Mouse (Mus musculus): ENCODE measurements around the gene Spry1. TPM values are rescaled to one million over a fixed set of nuclear protein-coding genes. Genes with fewer than 3 reads are reported as not detected.

Spry1 gene
- total and polyA plus RNA-seq, 2 experiments from 2014 or later: 5.9 to 31.9 TPM

- Histone ChIP-seq H3K4me2 (ENCODE audit: low read depth, low read length, poor library complexity, severe bottlenecking) (no peak overlapping the region), H3K36me3 (ENCODE audit: insufficient read depth, low read length) (no peaks in the 10 kb centered on the region), H3K27ac (ENCODE audit: low read depth, low read length) (no peak overlapping the region), H3K4me1 (ENCODE audit: insufficient read depth, low read length) (no peaks in the 10 kb centered on the region; the same call in 1 of the 2 replicates), H3K9me3 (ENCODE audit: low read length) (no peaks in the 10 kb centered on the region), H3K9ac (replicated peaks; ENCODE audit: low read length, poor library complexity, severe bottlenecking) (no peak overlapping the region), H3K4me3 (ENCODE audit: low read depth, low read length) (no peak overlapping the region), H3K27me3 (ENCODE audit: insufficient read depth, low read length) (no peaks in the 10 kb centered on the region)
- DNase-seq (ENCODE audit: low spot score): no peak
- no peak for TF ChIP-seq CTCF (IDR thresholded peaks at IDR 0.05)
- no peak for ATAC-seq (ENCODE audit: low FRiP score)
- WGBS: 87% methylated on average over 4 of the region's 4 CpGs
These were observed 2.8 kb upstream of the Spry1 start for GRCm38 (mm10) chr3:37636921-37637320.

GRCm38 (mm10) chr3:37640162-37640721, 495 bp downstream of the Spry1 start:
- peak; percentile 50 for DNase-seq (ENCODE audit: low spot score)

DNA sequence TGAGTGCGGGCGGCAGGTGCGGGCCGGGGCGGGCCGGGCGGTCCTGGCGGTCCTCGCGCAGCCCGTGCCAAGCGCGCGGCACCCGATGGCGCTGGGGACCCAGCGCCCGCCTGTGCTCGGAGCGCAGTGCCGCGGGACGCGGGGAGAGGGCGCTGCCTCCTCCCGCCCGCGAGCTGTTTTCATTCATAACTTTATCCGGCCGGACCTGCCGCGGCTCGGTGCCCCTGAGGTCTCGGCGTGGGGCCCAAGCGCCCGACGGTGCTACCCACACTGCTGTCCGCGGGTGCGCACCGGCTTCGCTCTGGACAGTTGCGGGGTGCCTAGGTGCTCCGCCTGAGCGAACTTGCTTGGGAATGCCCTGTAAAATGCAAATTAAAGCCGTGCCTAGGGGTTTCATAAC, 1.1 kb downstream of the Spry1 start:
- Histone ChIP-seq H3K9ac (replicated peaks; ENCODE audit: low read length, poor library complexity, severe bottlenecking) (peak overlapping the region; percentile 86), H3K4me3 (ENCODE audit: low read depth, low read length) (peak overlapping the region; percentile 90), H3K9me3 (ENCODE audit: low read length) (no peaks in the 10 kb centered on the region), H3K4me2 (ENCODE audit: low read depth, low read length, poor library complexity, severe bottlenecking) (peak overlapping the region; percentile 65), H3K27ac (ENCODE audit: low read depth, low read length) (peak overlapping the region; percentile 85), H3K4me1 (ENCODE audit: insufficient read depth, low read length) (peaks cover 3% of the 10 kb centered on the region; the same call in 1 of the 2 replicates), H3K27me3 (ENCODE audit: insufficient read depth, low read length) (peaks cover 3% of the 10 kb centered on the region; the same call in 1 of the 2 replicates), H3K36me3 (ENCODE audit: insufficient read depth, low read length) (0 out of 2 replicates have a peak, but pooled peaks cover 7% of the 10 kb centered on the region)
- under 1% methylated on average over 33 of the region's 47 CpGs for WGBS
- peak; percentile 63 for TF ChIP-seq CTCF (IDR thresholded peaks at IDR 0.05)
- peak; percentile 69 for DNase-seq (ENCODE audit: low spot score)
- peak; percentile 68 for ATAC-seq (ENCODE audit: low FRiP score)

More at GRCm38 (mm10) chr3:37640162-37640721, 495 bp downstream of the Spry1 start:
- H3K4me1 ChIP-seq (ENCODE audit: insufficient read depth, low read length): peaks cover 3% of the 10 kb centered on the region; the same call in 1 of the 2 replicates
- TF ChIP-seq CTCF (IDR thresholded peaks at IDR 0.05): no peak
- peak overlapping the region; percentile 65 for H3K4me2 ChIP-seq (ENCODE audit: low read depth, low read length, poor library complexity, severe bottlenecking)
- 0 out of 2 replicates have a peak, but pooled peaks cover 7% of the 10 kb centered on the region for H3K36me3 ChIP-seq (ENCODE audit: insufficient read depth, low read length)
- H3K27ac ChIP-seq (ENCODE audit: low read depth, low read length): peak overlapping the region; percentile 85
- peak overlapping the region; percentile 90 for H3K4me3 ChIP-seq (ENCODE audit: low read depth, low read length)
- H3K27me3 ChIP-seq (ENCODE audit: insufficient read depth, low read length): peaks cover 3% of the 10 kb centered on the region; the same call in 1 of the 2 replicates
- peak; percentile 79 for ATAC-seq (ENCODE audit: low FRiP score)
- WGBS: under 1% methylated on average over 68 of the region's 86 CpGs
- H3K9ac ChIP-seq (replicated peaks; ENCODE audit: low read length, poor library complexity, severe bottlenecking): peak overlapping the region; percentile 86
- no peaks in the 10 kb centered on the region for H3K9me3 ChIP-seq (ENCODE audit: low read length)

DNA sequence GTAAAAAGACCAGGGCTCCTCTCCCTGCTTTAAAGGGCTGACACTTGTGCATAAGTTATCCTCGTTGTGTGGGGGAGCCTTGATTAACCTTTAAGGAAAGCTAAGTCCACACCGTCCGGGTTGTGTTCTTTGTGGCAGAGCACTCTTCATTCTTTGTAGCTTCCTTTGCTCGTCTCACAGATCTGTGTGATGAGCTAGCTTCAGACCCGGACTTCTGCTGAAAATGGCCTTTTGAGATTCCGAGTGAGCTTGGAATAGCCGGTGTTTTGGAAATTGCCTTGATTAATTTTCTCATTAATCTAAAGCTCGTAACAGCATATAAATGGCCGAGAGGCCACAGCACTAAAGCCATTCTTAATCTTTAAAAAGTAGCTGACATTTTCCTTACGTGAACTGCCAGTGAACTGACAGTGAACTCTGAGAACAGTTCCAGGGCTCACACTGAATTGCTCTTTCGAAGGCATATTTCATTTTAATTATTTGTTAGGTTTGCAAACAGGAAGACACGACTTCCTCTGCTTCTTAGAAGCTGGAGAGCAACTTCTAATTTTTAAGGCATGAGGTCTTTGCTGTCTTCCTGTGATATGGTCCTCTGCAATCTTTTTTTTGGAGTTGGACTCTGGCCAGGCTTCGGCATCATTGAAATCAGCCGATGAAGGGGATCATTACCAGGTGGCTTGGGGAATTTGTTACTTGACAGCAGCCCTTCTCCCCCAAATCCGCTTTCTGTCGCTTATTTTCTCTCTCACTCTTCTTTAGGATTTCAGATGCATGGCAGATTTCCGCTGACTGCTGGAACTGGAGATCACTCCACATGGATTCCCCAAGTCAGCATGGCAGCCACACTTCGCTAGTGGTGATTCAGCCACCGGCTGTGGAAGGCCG, 2.3 kb downstream of the Spry1 start:
- Histone ChIP-seq H3K27me3 (ENCODE audit: insufficient read depth, low read length) (peaks cover 3% of the 10 kb centered on the region; the same call in 1 of the 2 replicates), H3K36me3 (ENCODE audit: insufficient read depth, low read length) (0 out of 2 replicates have a peak, but pooled peaks cover 7% of the 10 kb centered on the region), H3K4me3 (ENCODE audit: low read depth, low read length) (peak overlapping the region; percentile 90), H3K4me2 (ENCODE audit: low read depth, low read length, poor library complexity, severe bottlenecking) (peak overlapping the region; percentile 65), H3K9ac (replicated peaks; ENCODE audit: low read length, poor library complexity, severe bottlenecking) (0 out of 2 replicates have a peak overlapping the region, but pooled peaks have one; percentile 33), H3K4me1 (ENCODE audit: insufficient read depth, low read length) (peaks cover 3% of the 10 kb centered on the region; the same call in 1 of the 2 replicates), H3K9me3 (ENCODE audit: low read length) (no peaks in the 10 kb centered on the region), H3K27ac (ENCODE audit: low read depth, low read length) (0 out of 2 replicates have a peak overlapping the region, but pooled peaks have one; percentile 18)
- TF ChIP-seq CTCF (IDR thresholded peaks at IDR 0.05): no peak
- no peak for DNase-seq (ENCODE audit: low spot score)
- WGBS: 40% methylated on average over 20 of the region's 20 CpGs
- no peak for ATAC-seq (ENCODE audit: low FRiP score)

DNA sequence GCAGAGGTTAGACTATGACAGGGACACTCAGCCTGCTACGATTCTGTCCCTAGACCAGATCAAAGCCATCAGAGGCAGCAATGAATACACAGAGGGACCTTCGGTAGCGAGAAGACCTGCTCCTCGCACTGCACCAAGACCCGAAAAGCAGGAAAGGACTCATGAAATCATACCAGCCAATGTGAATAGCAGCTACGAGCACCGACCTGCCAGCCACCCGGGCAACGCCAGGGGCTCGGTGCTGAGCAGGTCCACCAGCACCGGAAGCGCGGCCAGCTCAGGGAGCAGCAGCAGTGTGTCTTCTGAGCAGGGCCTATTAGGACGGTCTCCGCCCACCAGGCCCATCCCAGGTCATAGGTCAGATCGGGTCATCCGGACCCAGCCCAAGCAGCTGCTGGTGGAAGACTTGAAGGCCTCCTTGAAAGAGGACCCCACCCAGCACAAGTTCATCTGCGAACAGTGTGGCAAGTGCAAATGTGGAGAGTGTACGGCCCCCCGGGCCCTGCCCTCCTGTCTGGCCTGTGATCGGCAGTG, 3.0 kb downstream of the Spry1 start:
- no peaks in the 10 kb centered on the region for H3K9me3 ChIP-seq (ENCODE audit: low read length)
- H3K27ac ChIP-seq (ENCODE audit: low read depth, low read length): 0 out of 2 replicates have a peak overlapping the region, but pooled peaks have one; percentile 18
- WGBS: 65% methylated on average over 21 of the region's 21 CpGs
- H3K27me3 ChIP-seq (ENCODE audit: insufficient read depth, low read length): peaks cover 3% of the 10 kb centered on the region; the same call in 1 of the 2 replicates
- peaks cover 3% of the 10 kb centered on the region; the same call in 1 of the 2 replicates for H3K4me1 ChIP-seq (ENCODE audit: insufficient read depth, low read length)
- H3K9ac ChIP-seq (replicated peaks; ENCODE audit: low read length, poor library complexity, severe bottlenecking): no peak overlapping the region
- DNase-seq (ENCODE audit: low spot score) (no peak), ATAC-seq (ENCODE audit: low FRiP score) (no peak)
- H3K4me2 ChIP-seq (ENCODE audit: low read depth, low read length, poor library complexity, severe bottlenecking): peak overlapping the region; percentile 65
- H3K4me3 ChIP-seq (ENCODE audit: low read depth, low read length): peak overlapping the region; percentile 90
- no peak for TF ChIP-seq CTCF (IDR thresholded peaks at IDR 0.05)
- 0 out of 2 replicates have a peak, but pooled peaks cover 7% of the 10 kb centered on the region for H3K36me3 ChIP-seq (ENCODE audit: insufficient read depth, low read length)
